Mouse (Mus musculus) thymus, postnatal 10 days (tissue): ENCODE results near the gene Ifi35.
"Not testable (repeated sequence)": the region's sequence is repeated elsewhere in the genome, so short reads cannot be mapped to it uniquely, and the experiment has no call there.

Experiments used
- DNase-seq, 2 experiments: peaks; one replicate each; pipeline ENCODE4 v3.0.0; 2021; ENCODE audit warnings: low spot score in 2 of 2

The Ifi35 gene

DNA sequence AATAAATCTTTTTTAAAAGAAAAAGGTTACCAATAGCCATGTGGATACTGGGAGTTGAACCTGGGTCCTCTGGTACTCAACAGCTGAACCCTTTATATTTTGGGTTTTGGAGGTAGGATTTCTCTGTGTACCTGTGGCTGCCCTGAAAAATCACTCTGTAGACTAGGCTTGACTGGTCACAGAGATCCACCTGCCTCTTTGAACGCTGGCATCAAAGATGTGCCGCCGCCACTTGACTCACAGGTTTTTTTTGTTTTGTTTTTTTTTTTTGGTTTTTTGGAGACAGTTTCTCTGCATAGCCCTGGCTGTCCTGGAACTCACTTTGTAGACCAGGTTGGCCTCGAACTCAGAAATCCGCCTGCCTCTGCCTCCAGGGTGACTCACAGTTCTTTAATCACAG is 421 bp upstream of the Ifi35 start:
- no peak for DNase-seq

DNA sequence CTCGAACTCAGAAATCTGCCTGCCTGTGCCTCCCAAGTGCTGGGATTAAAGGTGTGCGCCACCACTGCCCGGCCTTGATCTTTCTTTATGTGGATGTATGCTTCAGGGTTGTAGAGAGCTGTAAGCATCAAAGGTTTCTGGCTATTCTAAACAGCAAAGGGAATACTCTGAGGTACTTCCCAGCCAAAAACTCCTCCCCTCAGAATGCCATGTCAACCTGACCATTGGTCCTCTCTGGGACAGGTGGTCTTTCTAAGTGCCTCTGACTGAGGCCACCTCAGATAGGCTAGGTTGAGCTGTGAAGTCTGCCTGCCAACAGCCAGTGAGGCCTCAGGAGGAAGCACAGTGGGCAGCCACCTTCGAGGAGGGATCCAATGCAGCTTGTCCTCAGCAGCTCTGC is 692 bp downstream of the Ifi35 start:
- DNase-seq = no peak

DNA sequence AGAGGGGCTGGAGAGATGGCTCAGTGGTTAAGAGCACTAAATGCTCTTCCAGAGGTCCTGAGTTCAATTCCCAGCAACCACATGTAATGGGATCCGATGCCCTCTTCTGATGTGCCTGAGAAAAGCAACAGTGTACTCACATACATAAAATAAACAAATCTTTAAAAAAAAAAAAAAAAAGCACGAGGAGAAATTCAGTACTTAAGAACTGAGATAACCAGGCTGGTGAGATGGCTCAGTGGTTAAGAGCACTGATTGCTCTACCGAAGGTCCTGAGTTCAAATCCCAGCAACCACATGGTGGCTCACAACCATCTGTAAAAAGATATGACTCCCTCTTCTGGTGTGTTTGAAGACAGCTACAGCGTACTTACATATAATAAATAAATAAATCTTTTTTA is 1.4 kb downstream of the Ifi35 start:
- not testable (repeated sequence) for DNase-seq

DNA sequence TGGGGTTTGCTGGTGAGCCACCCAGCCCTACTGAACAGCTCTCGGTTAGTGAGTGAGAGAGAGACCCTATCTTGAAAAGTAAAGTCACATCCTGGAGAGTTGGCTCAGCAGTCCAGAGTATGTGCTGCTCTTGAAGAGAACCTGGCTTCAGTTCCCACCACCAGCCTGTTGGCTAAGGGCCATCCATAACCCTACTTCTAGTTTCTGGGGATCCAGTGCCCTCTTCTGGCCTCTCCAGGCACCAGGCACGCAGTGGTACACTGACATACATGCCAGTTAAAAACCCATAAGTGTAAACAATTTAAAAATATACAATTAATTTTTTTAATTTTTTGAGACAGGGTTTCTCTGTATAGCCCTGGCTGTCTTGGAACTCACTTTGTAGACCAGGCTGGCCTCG is 2.2 kb downstream of the Ifi35 start:
- DNase-seq = no peak

DNA sequence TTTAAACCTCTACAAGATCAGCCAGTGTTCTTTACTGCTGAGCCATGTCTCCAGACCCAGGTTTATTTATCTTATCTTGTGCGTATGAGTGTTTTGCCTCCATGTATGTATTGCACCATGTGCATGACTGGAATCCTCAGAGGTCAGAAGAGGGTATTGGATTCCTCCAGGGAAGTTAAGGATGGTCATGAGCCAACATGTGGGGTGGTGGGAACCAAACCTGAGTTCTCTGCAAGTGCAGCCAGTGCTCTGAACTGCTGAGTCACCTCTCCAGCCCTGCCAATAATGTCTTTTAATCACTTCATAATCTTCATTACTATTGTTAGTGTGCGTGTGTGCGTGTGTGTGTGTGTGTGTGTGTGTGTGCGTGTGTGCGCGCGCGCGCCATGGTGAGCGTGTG is 3.3 kb downstream of the Ifi35 start:
- no peak for DNase-seq

DNA sequence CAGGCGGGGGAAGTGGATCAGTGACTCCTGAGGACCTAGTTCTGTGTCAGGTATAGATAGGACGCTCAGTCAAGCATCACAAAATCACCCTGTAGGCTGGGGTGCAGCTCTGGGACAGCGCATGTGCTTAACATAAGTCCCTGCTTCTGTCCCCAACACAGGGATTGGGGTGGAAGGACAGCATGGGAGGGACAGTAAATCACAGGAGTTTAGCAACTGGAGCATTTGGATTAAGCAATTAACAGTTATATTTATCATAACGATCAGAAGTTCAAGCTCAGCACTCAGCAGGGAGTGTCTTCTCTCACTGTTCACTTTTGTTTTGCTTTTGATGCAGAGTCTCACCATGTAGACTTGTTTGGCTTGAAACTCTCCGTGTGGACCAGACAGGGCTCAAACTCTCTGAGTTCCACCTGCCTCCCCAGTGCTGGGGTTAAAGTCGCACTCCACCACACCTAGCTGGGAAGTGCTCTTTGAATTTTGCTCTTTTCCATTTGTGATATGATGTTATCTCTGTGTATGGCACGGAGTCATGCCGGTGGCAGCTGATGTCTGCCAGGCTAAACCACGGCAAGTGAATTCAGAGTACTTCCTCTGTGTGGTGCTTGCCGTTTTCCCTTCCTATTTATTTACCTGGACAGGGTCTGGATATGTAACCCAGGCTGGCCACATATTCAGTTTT is 4.0 kb downstream of the Ifi35 start:
- DNase-seq = no peak

DNA sequence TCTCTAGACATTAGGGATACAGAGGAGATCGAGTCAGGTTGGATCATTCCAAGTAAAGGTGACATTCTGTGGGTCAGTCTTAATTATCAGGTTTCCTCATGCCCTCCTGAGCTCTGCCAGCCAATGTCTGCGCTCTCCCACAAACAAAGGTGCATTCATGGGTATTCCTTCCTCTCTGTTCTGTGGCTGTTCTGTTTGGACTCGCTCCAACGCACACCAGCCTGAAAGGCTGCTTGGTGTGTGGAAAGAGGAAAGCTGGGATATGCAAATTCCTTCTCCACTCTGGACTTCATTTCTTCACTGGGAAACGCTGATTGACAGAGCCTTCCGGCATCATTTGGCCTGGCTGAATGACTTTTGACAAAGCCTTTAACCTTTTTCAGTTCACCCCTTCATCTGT is 6.5 kb downstream of the Ifi35 start:
- no peak for DNase-seq

DNA sequence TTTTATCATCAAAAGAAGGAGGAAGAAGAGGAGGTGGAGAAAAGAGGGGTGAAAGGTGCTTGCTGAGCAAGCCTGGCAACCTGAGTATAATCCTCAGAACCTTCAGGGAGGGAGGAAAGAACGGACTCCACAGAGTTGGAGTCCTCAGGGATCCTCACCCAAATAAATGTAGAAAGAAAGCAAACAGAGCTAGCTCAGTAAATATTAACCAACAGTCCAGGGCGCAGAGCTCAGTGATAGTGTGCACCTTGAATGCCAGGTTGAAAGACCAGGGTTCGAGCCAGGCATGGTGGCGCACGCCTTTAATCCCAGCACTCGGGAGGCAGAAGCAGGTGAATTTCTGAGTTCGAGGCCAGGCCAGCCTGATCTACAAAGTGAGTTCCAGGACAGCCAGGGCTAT is 7.4 kb downstream of the Ifi35 start:
- no peak for DNase-seq

DNA sequence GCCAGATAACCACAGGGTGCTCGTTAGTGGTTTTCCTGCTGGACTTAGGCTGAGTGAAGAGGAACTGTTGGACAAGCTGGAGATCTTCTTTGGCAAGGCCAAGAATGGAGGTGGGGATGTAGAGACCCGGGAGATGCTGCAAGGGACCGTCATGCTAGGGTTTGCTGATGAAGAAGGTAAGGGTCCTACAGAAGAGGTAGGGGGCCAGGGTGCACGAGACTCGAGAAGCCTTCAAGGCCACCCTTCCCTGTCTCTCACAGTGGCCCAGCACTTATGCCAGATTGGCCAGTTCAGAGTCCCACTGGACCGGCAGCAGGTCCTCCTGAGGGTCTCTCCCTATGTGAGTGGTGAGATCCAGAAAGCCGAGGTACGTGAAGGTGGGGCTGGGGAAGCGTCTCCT is 9.4 kb downstream of the Ifi35 start:
- no peak for DNase-seq

DNA sequence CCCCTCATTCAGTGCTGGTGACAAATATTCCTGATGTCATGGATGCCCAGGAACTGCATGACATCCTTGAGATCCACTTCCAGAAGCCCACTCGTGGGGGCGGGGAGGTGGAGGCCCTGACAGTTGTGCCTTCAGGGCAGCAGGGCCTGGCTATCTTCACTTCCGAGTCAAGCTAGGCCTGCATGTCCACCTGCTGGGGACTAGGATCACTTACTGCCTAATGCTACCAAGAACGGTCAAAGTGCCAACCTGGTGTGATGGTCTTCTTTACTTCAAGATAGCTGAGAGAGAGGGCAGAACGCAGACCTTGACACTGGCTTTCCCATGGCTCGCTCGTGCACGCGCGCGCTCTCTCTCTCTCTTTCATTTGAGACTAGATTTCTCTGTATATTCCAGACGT is 10.0 kb downstream of the Ifi35 start:
- no peak for DNase-seq

DNA sequence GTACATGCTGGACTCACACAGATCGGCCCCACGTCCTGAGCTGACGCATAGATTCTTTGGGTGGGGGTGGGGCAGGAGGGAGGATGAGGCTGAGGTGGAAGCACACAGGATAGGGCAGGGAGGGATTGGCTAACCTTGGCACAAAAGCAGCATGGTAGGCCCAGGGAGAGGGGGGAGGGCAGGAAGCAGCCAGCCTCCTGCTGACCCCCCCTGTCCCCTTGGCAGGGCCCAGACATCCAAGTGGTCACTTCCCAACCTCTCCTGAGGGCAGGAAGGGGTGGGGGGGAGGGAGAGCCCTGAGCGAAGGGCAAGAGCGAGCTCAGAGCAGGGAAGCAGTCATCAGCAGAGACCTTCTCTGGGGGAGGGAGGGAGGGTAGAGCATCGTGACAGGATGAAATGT is 11.5 kb downstream of the Ifi35 start:
- no peak for DNase-seq

DNA sequence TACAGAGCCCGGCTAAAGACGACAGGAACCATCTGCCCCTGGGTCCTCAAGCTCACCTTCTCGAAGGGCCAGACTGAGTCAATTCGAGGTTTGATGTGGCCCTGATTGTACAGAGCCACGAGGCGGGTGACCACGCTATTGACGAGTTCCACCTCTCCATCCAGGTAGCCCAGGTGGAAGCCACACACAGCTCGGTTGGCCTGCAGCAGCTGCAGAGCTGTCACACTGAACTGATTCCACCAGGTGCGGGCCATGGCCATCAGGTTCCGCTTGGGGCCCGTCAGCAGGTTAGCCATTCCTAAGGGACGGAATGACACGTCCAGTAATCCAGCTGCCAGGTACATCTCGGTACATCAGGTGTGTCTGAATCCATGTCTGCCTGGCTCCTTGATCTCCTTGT is 12.1 kb downstream of the Ifi35 start:
- DNase-seq = no peak

DNA sequence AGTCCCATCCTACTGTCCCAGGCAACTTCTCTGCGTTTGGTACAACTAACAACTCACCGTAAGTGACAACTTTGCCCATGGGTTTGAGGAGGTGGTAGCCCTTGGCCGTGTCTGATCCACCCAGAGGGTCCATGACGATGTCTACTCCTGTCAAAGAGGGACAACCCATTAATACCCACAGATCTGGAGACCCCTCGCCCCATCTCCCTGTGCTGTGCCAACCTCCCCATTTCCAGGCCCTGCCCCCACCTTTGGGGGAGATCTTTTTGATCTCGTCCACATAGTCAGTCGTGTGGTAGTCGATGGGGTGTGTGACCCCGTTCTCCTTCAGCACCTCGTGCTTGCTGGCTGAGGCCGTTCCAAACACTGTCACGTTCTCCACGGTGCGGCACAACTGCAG is 13.9 kb downstream of the Ifi35 start:
- DNase-seq = no peak

DNA sequence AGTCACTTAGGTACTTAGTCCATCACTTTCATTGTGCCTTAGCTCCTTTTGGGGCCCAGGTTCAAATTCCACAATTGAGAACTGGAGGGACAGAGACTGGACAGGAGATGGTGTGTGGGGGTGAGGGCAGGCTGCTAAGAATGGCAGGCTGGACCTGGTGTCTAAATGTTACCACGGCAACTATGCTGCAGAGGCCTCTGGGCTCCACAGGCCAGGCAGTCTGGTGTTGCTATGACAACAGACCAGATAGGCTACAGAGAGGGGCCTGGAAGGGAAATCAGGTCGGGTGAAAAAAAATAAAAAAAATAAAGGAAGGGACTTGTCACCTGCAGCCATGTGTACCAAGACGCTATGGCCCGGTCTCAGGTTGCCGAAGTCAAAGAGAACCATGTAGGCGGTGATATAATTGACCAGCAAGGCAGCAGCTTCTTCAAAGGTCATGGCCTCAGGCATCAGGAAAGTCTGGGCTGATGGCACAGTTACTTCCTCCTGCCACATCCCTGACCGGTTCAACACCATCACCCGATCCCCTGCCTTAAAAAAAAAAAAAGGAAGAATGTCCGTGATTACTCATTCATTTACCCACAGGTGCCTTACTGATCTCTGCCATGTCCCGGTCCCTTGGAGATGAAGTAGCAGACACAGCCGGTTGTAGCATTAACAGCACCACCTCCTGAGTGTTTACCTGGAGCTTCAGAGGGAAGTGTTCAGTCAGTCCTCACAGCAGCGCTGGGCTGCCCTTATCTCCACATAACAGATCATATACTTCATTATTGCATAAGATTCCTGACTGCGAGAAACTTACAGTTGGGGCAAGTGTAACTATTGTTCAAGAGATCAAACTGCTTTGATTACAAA is 14.6 kb downstream of the Ifi35 start:
- no peak for DNase-seq

DNA sequence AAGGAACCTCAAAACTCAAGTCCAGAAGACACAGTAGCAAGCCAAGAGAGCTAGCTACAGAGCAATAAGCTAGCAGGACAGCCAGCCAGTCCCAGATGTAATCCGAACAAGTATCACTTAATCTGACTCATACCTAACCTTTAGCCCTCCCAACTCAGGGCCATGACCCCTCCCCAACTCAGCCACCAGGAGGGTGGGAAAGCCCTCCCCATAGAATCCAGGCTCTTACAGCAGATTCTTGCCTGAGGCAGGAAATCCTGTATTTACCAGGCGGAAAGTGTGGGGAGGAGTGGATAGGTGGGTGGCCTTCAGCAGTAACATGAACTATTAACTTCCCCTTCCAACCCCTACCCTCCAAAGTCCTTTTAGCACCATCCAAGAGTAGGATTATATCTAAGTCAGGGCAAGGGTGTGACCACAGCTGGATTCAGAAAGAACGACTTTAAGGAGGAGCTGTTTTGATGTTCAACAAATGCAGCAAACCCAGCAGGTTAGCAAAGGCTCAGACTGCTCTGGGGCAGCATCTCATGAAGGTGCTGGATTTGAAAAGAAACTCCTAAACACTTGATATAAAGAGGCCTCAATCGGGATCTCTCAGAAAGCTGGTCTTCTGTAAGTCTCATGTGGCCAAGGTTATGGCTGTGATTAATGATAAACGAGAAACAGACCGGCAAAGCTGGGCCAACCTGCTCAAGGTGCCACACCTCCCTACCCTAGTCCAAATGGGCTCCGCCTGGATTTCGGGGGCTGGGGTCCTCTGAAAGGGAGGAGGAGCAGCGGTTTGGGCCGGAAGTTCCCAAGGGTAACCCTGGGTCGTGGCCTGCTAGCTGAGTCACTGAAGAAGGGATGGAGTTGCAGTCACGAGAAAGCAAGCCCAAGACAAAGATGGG is 16.2 kb downstream of the Ifi35 start, which contains the start of gene Rnd2:
Rnd2 (plus strand) TSS at position 789 of the 890 bp plus-strand sequence.
- no peak for DNase-seq

DNA sequence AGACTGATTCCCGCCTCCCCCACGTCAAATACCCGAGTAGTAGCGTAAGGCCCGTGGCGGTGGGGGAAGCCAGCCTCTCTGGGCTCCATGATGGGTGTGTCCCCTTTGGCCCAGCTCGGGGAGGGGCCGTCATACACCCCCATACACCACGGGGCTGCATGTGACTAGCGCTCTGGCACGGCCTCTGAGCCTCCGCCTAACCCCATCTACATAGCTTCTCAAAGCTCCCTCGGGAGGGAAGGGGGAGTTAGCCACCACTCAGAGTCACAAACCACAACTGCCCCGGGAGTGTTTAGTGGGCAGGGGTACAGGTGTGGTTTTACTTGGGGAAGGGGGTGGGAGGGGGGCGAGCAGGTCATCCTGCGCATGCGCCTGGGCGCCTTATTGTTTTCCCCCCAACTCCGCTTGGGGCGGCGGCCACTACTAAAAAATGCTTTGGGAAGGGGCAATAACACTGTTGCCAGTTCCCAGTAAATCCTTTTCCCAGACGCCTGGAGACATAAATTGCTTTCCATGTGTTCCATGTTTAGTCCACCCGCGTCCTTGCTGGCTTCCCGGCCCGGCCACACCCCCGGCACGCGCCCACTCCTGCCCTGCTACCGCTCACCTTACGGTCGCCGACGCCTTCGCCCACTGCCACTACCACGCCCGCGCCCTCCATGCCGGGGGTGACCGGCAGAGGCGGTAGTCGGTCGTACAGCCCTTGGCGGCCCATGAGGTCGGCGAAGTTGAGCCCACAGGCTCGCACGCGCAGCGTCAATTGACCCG is 17.1 kb downstream of the Ifi35 start:
- DNase-seq = peak; percentile 20 to 29

DNA sequence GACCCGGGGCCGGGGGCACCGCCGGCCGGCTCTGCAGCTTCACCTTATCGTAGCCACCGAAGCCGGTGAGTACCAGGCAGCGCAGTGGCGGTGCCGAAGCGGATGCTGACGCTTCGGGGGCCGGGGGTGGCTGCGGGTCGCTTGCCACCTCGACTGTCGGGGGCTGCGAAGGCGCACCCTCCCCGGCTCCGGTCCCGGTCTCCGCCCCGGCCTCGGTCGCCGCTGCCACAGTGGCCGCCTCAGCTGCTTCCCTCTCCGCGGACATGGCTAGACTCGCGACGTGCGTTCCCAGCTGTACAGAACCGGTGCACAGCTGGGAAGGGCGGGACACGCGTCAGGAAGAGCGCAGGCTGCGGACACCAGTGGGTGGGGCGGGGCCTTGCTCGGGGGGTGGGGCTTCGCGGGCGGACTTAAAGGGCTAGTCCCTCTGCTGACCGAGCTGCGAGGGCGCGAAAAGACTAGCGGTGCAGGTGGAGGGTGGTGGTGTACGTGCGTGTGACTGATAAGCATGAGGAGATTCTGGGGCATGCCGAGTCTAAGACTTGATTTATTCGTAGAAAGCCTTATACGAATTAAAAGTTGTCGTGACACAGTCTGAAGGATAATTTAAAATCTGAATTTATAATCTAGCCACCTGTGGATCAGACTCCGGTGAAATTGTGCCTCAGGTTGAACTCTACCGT is 17.8 kb downstream of the Ifi35 start, which contains the start of gene Vat1:
Vat1 (minus strand) TSS at position 362 of the 683 bp plus-strand sequence.
- DNase-seq = peak; percentile 25 to 44

DNA sequence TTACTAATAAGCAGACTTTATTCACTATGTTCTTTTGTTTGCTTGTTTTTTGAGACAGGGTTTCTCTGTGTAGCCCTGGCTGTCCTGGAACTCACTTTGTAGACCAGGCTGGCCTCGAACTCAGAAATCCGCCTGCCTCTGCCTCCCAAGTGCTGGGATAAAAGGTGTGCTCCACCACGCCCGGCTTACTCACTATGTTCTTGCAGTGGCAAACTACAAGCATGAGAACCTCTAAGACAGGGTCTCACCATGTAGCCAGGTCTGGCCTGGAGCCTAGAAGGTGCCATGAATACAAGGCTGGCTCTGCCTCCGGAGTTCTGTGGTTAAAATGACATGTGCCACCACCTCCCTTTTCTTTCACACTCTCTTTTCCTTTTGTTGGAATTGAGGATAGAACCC is 18.3 kb downstream of the Ifi35 start:
- DNase-seq = not testable (repeated sequence)

DNA sequence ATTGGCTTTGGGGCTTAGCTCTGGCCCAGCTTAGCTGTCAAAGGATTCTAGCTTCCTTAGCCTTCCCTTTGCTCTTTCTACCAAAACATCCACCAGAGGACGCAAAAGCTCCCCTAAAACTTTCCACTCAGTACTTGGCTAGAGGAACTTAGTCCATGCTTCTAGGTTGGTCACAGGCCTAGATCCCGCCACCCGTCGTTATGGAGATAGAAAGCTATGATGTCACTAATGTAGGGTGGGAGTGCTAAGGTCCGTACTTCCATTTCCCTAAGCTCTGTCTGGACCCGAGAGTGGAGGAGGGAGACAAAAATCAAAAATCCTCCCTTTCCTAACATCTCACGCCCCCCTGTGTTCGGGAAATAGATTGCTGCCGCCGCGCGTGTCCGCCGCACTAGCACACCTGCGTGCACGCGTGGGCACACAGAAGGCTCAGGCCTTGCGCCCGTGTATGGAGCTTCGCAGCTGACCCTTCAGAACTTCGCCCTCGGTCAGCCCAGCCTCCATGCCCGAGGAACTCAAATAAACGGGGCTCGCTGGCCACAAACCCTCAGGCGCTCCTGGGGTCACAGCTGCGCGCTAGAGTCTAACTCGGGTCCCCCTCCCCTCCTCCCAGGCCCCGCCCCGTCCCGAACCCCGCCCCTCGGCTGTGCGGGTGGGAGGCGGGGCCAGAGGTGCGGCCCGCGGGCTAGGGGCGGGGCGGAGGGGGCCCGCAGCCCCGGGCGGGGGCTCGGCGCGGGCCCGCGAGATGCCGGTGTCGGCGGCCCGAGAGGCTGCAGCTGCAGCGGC is 19.5 kb downstream of the Ifi35 start:
- peak; percentile 51 to 77 for DNase-seq

DNA sequence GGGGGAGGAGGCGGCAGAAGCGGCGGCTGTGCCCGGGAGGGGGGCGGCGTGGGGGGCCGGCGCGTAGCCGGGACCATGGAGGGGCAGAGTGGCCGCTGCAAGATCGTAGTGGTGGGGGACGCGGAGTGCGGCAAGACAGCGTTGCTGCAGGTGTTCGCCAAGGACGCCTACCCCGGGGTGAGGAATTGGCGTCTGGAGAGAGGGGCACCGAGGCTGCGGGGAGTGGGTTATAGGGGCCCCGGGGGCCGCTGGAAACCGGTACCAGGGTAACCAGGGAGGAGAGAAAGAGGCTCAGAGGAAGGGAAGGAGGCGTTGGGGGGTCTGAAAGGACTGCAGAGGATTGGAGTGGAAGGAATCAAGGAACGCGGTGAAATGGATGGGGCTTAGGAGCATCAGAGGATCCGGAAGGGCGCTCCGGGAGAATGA is 20.1 kb downstream of the Ifi35 start:
- DNase-seq = peak in 1 of 2 experiments; percentile 45
